Mouse (Mus musculus) forebrain, embryonic 12.5 days (tissue): ENCODE results near the gene Scn1b. TPM values are rescaled to one million over a fixed set of nuclear protein-coding genes. Genes with fewer than 3 reads are reported as not detected.
A peak's percentile ranks its signal among the peaks of the same experiment; 100 is the strongest.

Experiments
- ATAC-seq: fragments of 200-750 bp; cut with Nextera tagmentation; 2 replicates; pipeline ENCODE4 v1.8.0; 2017; ENCODE audit warnings: moderate TSS enrichment; ENCODE audit not compliant: low FRiP score
- H3K27ac ChIP-seq: fragments of 300-500 bp; sonication (generic); 2 replicates; pipeline ENCODE4 v1.5.1; 2016; ENCODE audit warnings: mild to moderate bottlenecking
- H3K27me3 ChIP-seq: fragments of 300-500 bp; sonication (generic); 2 replicates; pipeline ENCODE4 v1.6.1; 2016; ENCODE audit warnings: mild to moderate bottlenecking
- H3K36me3 ChIP-seq: fragments of 300-500 bp; sonication (generic); replicated peaks from 2 replicates; pipeline ENCODE4 v1.6.1; 2016; ENCODE audit warnings: mild to moderate bottlenecking
- H3K4me1 ChIP-seq: fragments of 300-500 bp; sonication (generic); 2 replicates; pipeline ENCODE4 v1.6.1; 2016
- H3K4me2 ChIP-seq: fragments of 300-500 bp; sonication (generic); 2 replicates; pipeline ENCODE4 v1.6.1; 2016; ENCODE audit warnings: mild to moderate bottlenecking, moderate library complexity
- H3K4me3 ChIP-seq: fragments of 300-500 bp; sonication (generic); replicated peaks from 2 replicates; pipeline ENCODE4 v1.5.1; 2016; ENCODE audit warnings: mild to moderate bottlenecking
- H3K9ac ChIP-seq: fragments of 300-500 bp; sonication (generic); 2 replicates; pipeline ENCODE4 v1.6.1; 2016; ENCODE audit warnings: mild to moderate bottlenecking
- H3K9me3 ChIP-seq: fragments of 300-500 bp; sonication (generic); 2 replicates; pipeline ENCODE4 v1.6.1; 2016
- WGBS: fragments of 180-500 bp; shearing (Covaris S2); methylation state at CpG from one replicate; pipeline ENCODE4 v1.1.7; 2016; 5-methylcytosine and 5-hydroxymethylcytosine counted together
- polyA plus RNA-seq: library from polyadenylated mRNA; unstranded; fragments of >200 nt; fragmentation: Nextera tagmentation; extraction: Ambion mirVana; gene quantifications from 2 replicates; pipeline ENCODE4 v1.2.1, GENCODE M21; 2016

Gene Scn1b
- polyA plus RNA-seq, result 1.1 and 1.3 TPM in 2 replicates

DNA sequence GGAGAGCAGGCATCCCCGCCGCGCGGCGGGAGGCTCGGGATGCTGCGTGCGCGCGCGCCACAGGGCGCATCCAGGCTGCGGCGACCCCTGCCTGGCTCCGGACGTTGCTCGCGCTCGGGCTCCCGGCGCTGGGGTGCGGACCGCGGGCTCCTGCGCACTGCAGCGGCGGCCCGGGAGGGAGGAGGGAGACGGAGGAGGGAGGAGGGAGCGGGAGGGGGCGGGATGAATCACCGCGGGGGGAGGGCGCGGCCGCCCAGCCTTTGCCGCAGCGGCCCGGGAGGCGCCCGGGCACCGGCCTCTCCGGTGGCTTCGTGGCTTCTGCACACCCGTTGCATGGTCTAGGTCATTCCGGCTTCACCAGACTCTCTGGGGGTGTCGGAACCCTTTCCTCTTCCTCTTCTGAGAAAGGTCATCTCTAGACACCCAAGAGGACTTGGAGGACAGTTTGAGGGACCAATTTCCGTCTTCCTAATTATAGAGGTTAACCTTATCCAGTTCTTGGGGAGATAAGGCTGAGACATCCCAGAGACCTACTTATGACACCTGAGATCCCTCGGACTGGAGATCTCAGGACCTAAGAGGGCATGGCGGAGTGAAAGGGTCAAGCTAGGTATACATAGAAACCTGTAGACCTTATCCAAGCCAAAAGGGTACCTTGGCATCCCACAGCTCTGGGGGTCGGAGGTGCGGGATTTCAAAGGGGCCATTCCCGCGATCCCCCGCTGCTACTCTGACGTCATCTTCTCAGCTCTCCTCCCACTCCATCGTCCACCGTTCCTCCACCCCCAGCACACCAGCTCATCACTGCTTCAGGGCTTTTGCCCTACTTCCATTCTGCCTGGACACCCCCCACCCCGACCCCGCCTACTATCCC is at the start of gene Scn1b:
Scn1b (minus strand) TSS at position 153 of the 874 bp plus-strand sequence.
- Histone ChIP-seq H3K4me1 (peaks cover 13% of the 10 kb centered on the region), H3K27ac (no peak within 1 kb of the TSS), H3K27me3 (peaks cover 47% of the 10 kb centered on the region), H3K36me3 (peaks cover 42% of the 10 kb centered on the region), H3K9ac (peak within 1 kb of the TSS; percentile 63), H3K4me2 (peak within 1 kb of the TSS; percentile 91), H3K9me3 (no peaks in the 10 kb centered on the region), H3K4me3 (peak within 1 kb of the TSS; percentile 55)
- 2% methylated on average over 44 of the region's 60 CpGs for WGBS
- ATAC-seq, result peak; percentile 50

DNA sequence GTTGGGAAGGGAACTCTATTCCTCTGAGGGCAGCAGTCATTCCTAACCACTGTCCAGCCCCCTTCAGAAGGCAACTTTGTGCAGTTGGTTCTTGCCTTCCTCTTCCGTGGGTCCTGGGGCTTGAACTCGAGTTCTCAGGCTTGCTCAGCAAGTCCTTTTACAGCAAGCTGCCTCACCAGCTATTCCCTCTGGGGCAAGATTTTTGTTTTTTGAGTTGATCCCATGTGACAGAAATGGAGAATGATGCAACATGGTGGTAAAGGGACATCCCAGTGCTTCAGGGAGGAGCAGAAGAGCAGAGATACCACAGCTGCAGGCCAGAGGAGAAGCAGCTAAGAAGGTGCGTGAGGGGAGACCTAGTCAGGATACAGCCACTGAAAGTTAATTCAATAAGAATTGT is 48.3 kb upstream of the Scn1b start:
- H3K27ac ChIP-seq, result no peak overlapping the region
- H3K9me3 ChIP-seq, result no peaks in the 10 kb centered on the region
- no peaks in the 10 kb centered on the region for H3K36me3 ChIP-seq
- H3K4me2 ChIP-seq, result no peak overlapping the region
- H3K9ac ChIP-seq, result no peak overlapping the region
- no peak for ATAC-seq
- no peak overlapping the region for H3K4me3 ChIP-seq
- 75% methylated on average over 3 of the region's 3 CpGs for WGBS
- H3K4me1 ChIP-seq, result no peaks in the 10 kb centered on the region
- H3K27me3 ChIP-seq, result no peaks in the 10 kb centered on the region

GRCm38 (mm10) chr7:31174466-31174865 is 47.7 kb upstream of the Scn1b start:
- Histone ChIP-seq H3K4me1 (no peaks in the 10 kb centered on the region), H3K36me3 (no peaks in the 10 kb centered on the region), H3K27me3 (no peaks in the 10 kb centered on the region), H3K4me2 (no peak overlapping the region), H3K4me3 (no peak overlapping the region), H3K9ac (no peak overlapping the region), H3K9me3 (no peaks in the 10 kb centered on the region), H3K27ac (no peak overlapping the region)
- ATAC-seq, result no peak
- WGBS, result 81% methylated on average over 8 of the region's 8 CpGs

DNA sequence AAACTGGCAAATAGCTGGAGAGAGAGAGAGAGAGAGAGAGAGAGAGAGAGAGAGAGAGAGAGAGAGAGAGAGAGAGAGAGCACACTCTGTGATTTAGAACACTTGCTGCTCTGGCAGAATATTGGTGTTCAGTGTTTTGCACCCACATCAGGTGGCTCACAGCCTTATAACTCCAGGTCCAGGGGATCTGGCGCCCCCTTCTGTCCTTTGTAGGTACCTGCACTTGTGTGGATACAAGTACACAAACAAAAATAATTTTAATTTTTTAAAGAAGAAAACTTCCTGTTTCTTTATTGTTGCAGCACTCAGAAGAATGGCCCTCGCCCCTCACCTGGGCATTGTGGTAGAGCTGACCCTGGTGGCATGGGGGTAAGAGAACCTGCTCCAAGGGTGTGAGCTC is 45.4 kb upstream of the Scn1b start:
- Histone ChIP-seq H3K36me3 (no peaks in the 10 kb centered on the region), H3K9me3 (no peaks in the 10 kb centered on the region), H3K4me2 (no peak overlapping the region), H3K4me3 (no peak overlapping the region), H3K27ac (no peak overlapping the region), H3K4me1 (no peaks in the 10 kb centered on the region), H3K27me3 (no peaks in the 10 kb centered on the region), H3K9ac (no peak overlapping the region)
- WGBS, result 25% methylated on average over 2 of the region's 2 CpGs
- no peak for ATAC-seq

DNA sequence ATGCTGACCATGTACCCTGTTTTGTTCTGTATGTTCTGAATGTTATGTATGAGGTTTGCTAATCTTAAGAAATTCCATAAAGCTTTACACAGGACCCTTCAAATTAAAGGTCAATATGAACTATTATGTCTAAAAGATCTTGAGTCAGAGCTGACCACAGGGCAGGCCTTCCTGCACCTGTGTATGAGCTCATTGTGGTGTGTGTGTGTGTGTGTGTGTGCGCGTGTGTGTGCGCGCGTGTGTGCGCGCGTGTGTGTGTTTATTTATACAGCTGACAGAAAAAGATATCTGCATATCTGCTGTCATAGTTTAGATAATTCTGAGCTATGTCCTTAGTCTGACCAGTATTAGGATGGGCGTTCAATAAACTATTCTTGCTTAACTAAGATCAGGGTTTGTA is 43.7 kb upstream of the Scn1b start:
- Histone ChIP-seq H3K27me3 (no peaks in the 10 kb centered on the region), H3K4me3 (no peak overlapping the region), H3K9me3 (no peaks in the 10 kb centered on the region), H3K9ac (no peak overlapping the region), H3K4me2 (no peak overlapping the region), H3K27ac (no peak overlapping the region), H3K36me3 (no peaks in the 10 kb centered on the region), H3K4me1 (no peaks in the 10 kb centered on the region)
- WGBS, result 93% methylated on average over 9 of the region's 9 CpGs
- no peak for ATAC-seq

DNA sequence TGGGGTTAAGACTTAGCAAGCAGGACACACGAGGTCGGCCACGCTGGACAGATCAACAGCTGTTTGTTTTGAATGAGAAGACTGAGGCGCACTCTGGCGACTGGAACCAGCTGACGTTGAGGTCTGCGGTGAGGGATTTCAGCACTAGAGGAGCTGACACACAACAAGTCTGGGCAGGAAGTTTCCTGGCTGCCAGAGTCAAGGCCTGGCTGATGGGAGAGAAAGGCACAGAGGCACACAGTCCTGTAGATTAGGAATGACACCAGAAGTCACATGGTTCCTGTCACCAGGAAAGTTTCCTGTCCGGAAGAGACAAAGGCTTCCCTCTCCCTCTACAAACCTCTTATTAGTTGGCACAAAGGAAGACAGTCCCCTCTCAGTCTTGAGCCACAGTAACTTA is 41.6 kb upstream of the Scn1b start:
- Histone ChIP-seq H3K27ac (no peak overlapping the region), H3K4me2 (no peak overlapping the region), H3K4me3 (no peak overlapping the region), H3K27me3 (no peaks in the 10 kb centered on the region), H3K36me3 (no peaks in the 10 kb centered on the region), H3K9me3 (no peaks in the 10 kb centered on the region), H3K9ac (no peak overlapping the region), H3K4me1 (no peaks in the 10 kb centered on the region)
- no peak for ATAC-seq
- WGBS, result 72% methylated on average over 8 of the region's 8 CpGs

- Histone ChIP-seq H3K27me3 (no peaks in the 10 kb centered on the region), H3K4me1 (no peaks in the 10 kb centered on the region), H3K4me2 (no peak overlapping the region), H3K4me3 (no peak overlapping the region), H3K36me3 (no peaks in the 10 kb centered on the region), H3K9ac (no peak overlapping the region), H3K27ac (no peak overlapping the region), H3K9me3 (no peaks in the 10 kb centered on the region)
- 90% methylated on average over 1 of the region's 1 CpGs for WGBS
- no peak for ATAC-seq
Observed at GRCm38 (mm10) chr7:31164748-31165147, 37.9 kb upstream of the Scn1b start.

DNA sequence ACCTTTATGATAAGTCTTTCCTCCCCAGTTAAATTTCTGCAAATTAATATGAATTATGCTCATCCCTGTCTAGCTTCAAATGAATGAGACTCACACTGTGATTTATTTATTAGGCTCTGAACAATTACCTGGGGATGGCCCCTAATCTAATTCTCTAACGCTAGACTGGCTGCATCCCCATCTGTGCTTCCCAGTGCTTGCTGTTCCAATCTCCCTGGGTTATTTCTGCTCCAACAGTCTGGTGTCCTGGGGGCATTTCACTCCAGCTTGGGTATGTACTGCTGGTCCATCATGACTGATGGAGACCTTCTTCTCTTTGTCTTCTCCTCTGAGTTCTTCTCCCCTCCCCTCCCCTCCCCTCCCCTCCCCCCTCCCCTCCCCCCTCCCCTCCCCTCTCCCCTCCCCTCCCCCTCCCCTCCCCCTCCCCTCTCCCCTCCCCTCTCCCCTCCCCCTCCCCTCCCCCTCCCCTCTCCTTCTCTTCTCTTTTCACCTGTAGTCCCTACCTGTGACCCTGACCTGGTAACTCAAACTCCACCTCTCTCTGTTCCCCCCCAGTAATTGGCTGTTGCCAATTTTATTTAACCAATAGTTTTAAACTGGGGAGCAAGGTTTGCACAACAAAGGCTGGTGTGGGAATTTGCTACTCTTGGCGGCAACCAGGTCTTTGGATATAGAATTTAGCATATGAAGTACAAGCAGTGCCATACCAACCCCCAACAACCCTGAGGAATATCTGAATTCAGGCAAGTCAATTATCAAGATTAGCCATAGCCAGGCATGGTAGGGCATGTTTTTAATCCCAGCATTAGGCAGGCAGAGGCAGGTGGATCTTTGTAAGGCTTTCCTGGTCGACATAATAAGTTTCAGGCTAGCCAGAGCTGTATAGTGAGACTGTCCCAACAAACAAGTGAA is 37.1 kb upstream of the Scn1b start:
- H3K9ac ChIP-seq, result no peak overlapping the region
- H3K9me3 ChIP-seq, result no peaks in the 10 kb centered on the region
- no peaks in the 10 kb centered on the region for H3K4me1 ChIP-seq
- H3K36me3 ChIP-seq, result no peaks in the 10 kb centered on the region
- WGBS, result 72% methylated on average over 3 of the region's 3 CpGs
- ATAC-seq, result no peak
- no peak overlapping the region for H3K27ac ChIP-seq
- no peak overlapping the region for H3K4me3 ChIP-seq
- H3K4me2 ChIP-seq, result no peak overlapping the region
- no peaks in the 10 kb centered on the region for H3K27me3 ChIP-seq

DNA sequence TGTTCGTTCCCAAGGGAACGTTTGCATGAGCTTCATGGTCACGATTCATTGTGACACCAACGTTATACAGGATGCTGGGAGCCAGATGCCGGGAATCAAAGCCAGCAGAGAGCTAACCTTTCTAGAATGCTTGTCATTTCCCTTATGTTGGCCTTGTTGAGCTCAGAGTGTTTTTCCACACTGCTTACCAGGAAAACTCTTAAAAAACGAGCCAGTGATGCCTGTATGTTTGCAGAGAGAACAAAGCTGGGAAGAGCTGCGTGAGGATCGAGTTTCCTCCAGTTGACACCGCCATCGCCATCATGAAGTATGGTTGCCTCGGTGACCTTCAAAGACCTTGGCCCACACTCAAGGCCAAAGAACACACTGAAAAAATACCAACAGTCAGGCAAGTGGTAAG is 35.5 kb upstream of the Scn1b start:
- ATAC-seq, result no peak
- 78% methylated on average over 11 of the region's 11 CpGs for WGBS
- no peak overlapping the region for H3K27ac ChIP-seq
- no peaks in the 10 kb centered on the region for H3K36me3 ChIP-seq
- H3K4me3 ChIP-seq, result no peak overlapping the region
- no peak overlapping the region for H3K4me2 ChIP-seq
- H3K27me3 ChIP-seq, result no peaks in the 10 kb centered on the region
- H3K9ac ChIP-seq, result no peak overlapping the region
- no peaks in the 10 kb centered on the region for H3K9me3 ChIP-seq
- no peaks in the 10 kb centered on the region for H3K4me1 ChIP-seq

- H3K9ac ChIP-seq, result no peak overlapping the region
- no peak overlapping the region for H3K27ac ChIP-seq
- no peaks in the 10 kb centered on the region for H3K4me1 ChIP-seq
- H3K36me3 ChIP-seq, result no peaks in the 10 kb centered on the region
- H3K4me3 ChIP-seq, result no peak overlapping the region
- WGBS, result 55% methylated on average over 3 of the region's 3 CpGs
- no peak overlapping the region for H3K4me2 ChIP-seq
- H3K27me3 ChIP-seq, result no peaks in the 10 kb centered on the region
- no peak for ATAC-seq
- H3K9me3 ChIP-seq, result no peaks in the 10 kb centered on the region
Observed at GRCm38 (mm10) chr7:31161831-31162230, 35.0 kb upstream of the Scn1b start.

- WGBS, result 83% methylated on average over 3 of the region's 3 CpGs
Observed at GRCm38 (mm10) chr7:31161246-31161645, 34.4 kb upstream of the Scn1b start.

DNA sequence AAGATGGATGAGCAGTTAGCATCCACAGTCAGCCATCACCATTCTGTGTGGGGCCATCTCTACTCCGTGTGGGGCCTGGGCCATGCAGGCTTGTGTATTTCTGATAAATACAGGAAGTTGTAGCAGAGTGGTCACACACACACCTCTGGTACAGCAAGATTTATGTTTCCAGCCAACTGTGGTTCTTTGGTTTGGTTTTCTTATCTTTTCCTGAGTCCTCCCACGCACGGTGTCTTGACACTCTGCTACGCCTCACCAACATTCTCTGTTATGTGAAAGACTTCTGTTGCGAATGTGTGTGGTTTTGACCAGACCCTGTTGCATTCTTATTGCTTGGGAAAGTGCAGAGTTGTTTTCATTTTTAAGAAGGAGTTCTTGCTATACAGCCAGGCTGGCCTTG is 34.0 kb upstream of the Scn1b start:
- no peak for ATAC-seq
- Histone ChIP-seq H3K27me3 (no peaks in the 10 kb centered on the region), H3K4me3 (no peak overlapping the region), H3K27ac (no peak overlapping the region), H3K4me1 (no peaks in the 10 kb centered on the region), H3K36me3 (no peaks in the 10 kb centered on the region), H3K4me2 (no peak overlapping the region), H3K9me3 (no peaks in the 10 kb centered on the region), H3K9ac (no peak overlapping the region)
- WGBS, result 92% methylated on average over 5 of the region's 5 CpGs

More at GRCm38 (mm10) chr7:31161246-31161645, 34.4 kb upstream of the Scn1b start:
- H3K27me3 ChIP-seq, result no peaks in the 10 kb centered on the region
- H3K36me3 ChIP-seq, result no peaks in the 10 kb centered on the region
- no peaks in the 10 kb centered on the region for H3K4me1 ChIP-seq
- no peak overlapping the region for H3K27ac ChIP-seq
- no peak overlapping the region for H3K4me2 ChIP-seq
- no peak overlapping the region for H3K9ac ChIP-seq
- H3K9me3 ChIP-seq, result no peaks in the 10 kb centered on the region
- no peak for ATAC-seq
- H3K4me3 ChIP-seq, result no peak overlapping the region
